Mouse (Mus musculus): ENCODE data around the gene Srsf6.

Srsf6 gene

DNA sequence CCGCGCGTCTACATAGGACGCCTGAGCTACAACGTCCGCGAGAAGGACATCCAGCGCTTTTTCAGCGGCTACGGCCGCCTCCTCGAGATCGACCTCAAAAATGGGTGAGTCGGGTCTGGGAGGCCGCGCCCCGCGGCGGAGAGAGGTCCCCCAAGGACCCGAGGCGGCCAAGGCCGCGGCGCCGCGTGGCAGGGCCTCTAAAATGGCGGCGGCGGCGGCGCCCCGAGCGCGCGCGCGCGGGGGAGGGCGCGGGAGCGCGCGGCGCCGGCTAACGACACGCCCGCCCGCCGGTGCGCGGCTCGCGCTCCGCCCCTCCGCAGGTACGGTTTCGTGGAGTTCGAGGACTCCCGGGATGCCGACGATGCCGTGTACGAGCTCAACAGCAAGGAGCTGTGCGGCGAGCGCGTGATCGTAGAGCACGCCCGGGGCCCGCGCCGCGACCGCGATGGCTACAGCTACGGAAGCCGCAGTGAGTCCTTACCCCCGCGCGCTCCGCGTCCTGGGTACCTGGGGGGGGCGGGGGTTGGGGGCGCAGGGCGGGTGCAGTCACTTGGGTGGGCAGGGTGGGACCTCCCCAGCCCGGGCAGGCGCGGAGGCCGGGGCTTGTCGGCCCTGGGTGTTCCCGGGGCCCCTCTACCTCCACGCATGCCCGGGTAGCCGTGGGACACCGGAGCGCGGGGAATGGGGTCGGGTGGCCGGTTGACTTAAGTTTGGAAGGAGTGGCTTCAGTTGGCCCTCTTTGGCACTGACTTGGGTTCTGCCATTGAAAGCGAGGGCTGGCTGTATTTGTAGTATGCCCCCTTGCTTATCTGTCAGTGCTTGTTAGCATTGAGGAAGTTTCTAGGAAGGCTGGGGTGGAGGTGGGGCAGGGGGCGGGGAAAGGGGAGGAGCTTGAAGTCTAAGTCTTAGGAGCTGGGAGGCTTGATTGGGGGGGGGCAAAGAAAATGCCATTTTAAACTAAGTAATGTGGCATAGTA lies 634 bp downstream of the Srsf6 start:
- no peak for DNase-seq (ENCODE audit: low read depth, low spot score)

DNA sequence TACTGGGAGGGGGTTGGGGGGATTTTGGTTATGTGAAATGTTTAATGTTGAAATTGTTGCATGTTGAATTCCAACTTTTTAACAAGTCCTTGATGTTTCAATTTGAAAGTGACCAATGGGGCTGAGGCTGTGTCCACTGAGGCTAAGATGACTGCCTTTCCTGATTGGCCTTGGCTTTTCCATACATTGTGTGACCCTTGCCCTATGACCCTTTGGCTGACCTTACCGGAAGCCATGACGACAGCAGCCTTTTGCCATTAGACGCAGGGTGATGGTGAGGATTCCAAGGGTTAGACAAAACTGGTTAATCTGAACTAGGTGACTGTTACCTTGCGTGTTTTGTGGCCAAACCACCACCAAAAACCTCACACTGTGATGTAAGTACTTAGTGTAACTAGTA lies 1.4 kb downstream of the Srsf6 start:
- DNase-seq (ENCODE audit: low read depth, low spot score) = no peak

DNA sequence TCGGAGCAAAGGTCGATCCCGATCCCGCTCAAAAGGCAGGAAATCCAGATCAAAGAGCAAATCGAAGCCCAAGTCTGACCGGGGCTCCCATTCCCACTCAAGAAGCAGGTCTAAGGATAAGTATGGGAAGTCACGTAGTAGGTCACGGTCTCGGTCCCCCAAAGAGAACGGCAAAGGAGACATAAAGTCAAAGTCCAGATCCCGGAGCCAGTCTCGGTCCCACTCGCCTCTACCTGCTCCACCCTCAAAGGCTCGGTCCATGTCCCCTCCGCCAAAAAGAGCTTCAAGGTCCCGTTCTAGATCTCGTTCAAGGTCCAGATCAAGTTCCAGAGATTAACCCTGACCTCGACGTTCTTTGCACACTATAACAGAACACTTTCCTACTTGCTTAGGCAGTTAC lies 3.1 kb downstream of the Srsf6 start:
- no peak for DNase-seq (ENCODE audit: low read depth, low spot score)

DNA sequence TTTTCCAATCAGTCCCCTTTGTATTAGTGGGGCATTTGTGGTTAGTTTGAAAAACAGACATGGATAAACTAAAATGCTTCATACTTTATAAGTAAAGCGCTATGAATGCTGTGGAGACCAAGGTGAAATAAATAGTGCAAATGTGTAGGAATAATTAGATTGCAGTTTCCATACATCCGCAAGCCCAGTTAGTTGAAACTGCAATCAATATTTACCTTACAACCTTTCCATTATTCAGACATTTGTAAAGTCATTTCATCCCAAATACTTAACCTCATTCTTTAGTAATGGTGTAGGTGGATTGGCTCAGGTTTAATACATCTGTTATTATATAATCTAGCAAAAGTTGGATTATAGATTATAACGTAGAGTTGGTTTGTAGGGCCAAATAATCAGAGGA lies 4.4 kb downstream of the Srsf6 start:
- DNase-seq (ENCODE audit: low read depth, low spot score) = no peak

DNA sequence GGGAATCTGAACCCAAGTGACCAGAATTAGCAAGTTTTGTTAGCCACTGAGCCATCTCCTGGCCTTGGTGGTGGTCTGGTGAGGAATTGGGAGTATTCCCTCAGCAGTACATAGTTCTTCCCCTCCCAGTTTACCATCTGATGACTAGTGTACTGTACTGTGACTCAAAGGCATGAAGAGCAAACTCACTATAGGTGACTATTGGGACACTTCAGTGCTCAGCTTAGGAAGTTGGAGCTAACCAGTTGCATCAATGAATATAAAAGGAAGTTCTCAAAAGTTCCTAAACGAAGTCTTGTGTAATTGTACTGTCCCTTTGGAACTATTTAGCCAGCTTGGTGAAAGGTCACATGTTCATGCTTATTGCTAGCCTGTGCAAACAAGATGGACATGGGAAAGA lies 8.2 kb downstream of the Srsf6 start:
- DNase-seq (ENCODE audit: low read depth, low spot score) = no peak

DNA sequence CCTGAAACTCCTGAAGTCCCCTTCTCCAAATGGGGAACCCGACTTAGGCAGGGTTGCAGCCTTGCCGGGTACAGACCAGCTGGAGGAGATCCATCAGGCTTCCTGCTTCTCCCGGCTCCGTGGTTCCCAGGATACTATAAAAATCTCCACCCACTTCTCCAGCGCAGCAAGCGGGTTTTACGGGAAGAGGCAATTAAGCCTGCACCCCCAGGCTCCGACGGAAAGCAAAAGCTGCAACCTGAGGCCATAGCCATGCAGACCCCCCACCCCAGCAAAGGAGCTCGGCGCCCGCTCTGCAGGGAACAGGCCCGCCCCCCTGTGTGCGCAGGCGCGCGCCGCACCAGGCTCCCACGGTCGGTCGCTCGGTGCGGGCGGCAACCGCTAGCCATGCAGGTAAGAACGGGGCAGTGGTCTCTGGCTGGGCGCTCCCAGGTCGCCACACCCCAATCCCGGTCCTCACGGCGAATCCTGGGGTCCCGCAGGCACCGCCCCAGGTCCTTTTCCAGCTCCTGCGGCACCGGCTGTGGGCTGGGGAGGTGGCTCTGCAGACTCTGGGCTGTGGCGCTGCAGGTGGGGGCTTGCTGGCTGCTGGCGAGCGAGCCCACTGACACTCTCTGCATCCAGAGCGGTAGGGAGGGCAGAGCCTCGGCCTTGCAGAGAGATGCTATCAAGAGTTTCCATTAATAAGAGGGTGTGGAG lies 12.0 kb downstream of the Srsf6 start, which contains the start of gene L3mbtl1:
L3mbtl1 (plus strand) TSS at position 325 of the 699 bp plus-strand sequence.
- no peak for DNase-seq (ENCODE audit: low read depth, low spot score)

DNA sequence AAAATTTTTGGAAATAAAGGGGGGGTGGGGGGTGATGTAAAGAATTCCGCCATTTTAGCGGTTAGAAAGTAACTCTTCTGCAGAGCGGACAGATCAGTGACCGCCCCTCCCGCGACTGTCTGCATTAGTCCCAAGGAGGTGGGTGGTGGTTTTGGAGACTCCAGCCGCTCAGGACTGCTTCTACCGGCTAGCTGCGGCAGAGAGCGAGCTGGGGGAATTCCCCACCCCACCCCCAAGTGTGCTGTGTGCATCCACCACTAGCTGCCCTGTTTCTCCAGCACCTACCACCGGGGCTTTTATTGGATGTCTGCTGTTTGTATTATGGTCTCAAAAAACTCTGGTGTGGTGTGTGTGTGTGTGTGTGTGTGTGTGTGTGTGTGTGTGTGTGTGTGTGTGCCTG lies 12.6 kb downstream of the Srsf6 start:
- no peak for DNase-seq (ENCODE audit: low read depth, low spot score)

DNA sequence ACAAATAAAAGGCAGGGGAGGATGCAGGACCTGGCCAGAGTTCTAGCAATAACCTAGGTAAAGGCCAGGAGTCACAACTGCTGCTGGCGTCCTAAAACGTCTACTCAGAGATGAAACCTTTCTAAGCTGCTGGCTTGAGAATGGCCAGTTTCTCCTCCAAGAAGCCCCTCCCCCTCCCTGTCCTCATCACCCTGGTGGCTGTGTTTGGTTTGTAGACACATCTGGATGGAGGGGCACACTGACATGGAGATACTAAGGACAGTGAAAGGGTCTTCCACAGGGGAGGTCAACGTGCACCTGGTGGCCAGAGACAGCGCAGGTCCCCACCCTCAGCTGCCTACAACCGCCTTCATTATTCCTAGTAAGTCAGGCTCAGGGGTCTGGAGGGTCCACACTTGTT lies 15.6 kb downstream of the Srsf6 start:
- DNase-seq (ENCODE audit: low read depth, low spot score) = no peak

DNA sequence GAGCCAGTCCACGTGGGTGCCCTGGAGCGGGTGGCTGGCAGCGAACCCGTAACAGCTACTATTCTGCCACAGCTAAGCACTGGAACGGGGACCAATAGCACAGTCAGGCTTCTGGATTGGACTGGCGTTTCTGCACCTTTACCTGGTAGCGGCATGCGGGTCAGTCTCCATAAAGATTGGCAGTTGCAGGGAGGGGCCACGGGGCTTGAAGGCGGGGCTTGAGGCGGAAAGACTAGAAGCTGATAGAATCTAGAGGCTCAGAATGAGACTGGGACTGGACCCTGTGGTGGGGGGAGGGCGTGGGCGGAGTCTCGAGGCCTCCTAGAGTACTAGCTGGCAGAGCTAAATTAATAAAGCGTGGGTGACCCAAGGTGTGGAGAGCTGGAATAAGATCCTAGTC lies 16.4 kb downstream of the Srsf6 start:
- no peak for DNase-seq (ENCODE audit: low read depth, low spot score)

DNA sequence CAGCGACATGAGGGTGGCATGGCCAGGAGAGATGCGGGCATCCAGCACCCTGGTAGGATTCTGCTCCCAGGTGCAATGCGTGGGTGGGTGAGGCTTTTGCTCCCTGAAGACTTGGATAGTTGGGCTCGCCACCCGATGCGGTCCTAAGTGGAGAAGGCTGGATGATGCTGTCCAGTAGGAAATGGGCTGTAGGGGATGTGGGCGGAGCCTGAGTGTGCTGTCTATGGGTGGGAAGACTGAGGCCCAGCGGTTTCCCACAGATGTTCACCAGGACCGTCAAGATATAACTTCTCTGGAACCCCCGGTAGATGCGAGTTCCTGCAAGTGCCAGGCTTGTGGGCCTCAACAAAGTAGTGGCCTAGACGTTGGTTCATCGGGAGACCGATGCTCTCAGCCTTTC lies 16.9 kb downstream of the Srsf6 start:
- no peak for DNase-seq (ENCODE audit: low read depth, low spot score)

DNA sequence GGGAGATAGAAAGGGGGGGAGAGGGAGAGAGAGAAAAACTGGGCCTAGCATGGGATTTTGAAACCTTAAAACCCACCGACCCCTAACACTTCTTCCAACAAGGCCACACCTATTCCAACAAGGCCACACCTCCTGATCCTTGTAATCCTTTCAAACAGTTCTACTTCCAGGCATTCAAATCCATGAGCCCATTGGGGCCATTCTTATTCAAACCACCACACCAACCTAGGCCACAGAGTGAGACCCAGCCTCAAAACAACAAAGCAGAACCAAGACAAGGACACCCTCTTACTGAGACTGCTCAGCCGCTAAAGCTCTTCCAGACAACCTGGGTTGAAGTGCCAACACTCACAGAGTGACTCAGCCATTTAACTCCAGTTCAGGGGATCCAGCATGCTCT lies 19.4 kb downstream of the Srsf6 start:
- no peak for DNase-seq (ENCODE audit: low read depth, low spot score)

DNA sequence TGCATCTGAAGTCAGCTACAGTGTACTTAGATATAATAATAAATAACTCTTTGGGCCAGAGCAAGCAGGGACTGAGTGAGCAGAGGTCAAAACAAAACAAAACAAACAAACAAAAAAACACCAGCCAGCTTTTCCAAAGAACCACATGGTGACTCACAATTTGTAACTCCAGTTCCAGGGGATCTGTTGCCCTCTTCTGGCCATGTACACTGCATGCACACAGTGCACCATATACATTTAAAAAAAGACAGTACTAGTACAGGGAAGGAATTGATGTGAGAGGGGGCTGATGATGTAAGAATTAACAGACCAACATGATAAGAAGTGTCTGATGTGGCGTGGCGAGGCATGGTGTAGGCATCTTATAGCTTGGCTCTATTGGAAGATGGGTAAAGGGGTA lies 25.5 kb downstream of the Srsf6 start:
- no peak for DNase-seq (ENCODE audit: low read depth, low spot score)

DNA sequence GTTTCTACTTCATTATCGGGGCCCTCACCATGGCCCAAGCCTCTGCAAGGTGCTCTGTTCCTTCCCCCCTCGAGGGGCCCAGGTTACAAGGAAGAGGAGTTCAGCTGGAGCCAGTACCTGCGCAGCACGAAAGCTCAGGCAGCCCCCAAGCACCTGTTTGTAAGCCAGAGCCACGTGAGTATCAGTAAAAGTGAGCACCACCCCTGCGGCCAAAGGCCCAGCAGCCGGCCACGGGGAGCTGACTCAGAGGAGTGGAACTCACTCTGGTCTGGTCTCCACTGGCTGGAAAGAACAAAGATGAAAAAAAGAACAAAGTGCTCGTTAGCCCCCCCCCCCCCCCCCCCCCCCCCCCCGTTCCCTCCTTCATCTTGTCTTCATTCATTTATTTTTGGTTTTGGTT lies 30.0 kb downstream of the Srsf6 start:
- no peak for DNase-seq (ENCODE audit: low read depth, low spot score)

DNA sequence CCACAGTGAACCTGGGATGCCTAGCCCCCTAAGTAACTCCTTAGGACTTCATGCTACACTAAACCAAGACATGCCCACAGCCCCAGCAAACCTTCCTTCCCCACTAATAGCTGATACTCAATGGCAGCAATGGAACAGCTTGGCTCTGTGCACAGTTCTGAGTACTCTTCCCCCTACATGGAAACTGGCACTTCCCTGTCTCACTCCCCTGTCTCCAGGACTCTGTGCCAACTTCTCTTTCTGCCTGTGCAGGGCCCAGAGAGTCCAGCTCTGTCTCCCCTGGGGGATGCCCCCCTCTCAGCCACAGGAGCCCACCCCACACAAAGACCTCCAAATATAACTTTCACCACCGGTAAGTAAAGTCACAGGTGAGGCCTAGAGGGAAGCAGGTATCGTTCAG lies 35.4 kb downstream of the Srsf6 start:
- DNase-seq (ENCODE audit: low read depth, low spot score) = no peak

DNA sequence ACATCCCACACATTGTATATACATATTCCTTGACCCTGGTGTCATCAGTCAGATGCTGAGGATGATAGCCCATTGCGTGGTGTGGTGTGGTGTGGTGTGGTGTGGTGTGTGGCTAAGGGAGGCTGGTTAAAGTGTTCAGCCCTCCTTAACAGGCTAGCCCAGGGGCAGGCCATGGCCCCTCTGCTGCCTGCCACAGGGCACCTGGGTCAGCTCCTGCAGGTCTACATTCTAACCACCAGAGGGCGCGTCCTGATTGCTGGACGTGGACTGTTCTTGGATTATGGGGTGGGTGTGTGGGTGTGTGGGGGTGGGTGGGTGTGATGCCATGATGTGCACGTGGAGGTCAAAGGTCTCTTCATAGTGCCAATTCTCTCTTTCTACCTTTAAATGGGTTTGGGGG lies 37.0 kb downstream of the Srsf6 start:
- peak; percentile 31 for DNase-seq (ENCODE audit: low read depth, low spot score)

DNA sequence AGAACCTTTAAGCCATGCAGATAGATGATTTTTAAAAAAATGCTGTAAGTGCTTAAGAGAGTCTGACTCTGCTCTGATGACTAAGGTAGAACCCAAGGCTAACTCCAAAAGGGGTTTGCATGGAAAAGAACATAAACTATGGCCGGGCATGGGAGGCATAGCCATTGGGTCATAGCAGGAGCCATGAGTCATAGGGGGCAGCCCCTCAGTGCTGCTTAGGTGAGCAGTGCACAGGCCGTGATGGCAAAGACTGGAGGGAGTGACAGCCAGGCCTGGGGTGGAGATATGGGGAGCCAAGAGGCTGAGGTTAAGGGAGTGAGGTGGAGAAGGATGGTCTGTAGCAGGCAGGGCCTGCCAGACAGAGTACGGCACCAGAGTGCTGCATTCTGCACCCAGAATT lies 37.8 kb downstream of the Srsf6 start:
- no peak for DNase-seq (ENCODE audit: low read depth, low spot score)

DNA sequence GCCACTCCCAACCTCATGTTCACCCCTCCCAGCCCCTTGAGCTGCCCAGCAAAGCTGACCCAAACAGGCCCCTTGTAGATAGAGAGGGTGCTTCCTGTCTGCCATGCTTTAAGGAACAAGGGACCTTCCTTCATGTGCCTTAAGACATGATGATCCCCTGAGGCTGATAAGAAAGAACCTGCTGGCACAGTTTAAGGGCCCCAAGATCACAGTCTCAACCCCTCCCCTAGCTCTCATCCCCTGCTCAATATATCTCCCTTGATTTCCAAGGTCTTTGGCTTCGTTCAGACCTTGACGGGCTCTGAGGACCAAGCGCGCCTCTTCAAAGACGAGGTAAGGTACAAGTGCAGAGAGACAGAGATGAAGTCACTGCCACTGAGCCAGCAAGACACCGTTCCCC lies 39.6 kb downstream of the Srsf6 start:
- no peak for DNase-seq (ENCODE audit: low read depth, low spot score)

DNA sequence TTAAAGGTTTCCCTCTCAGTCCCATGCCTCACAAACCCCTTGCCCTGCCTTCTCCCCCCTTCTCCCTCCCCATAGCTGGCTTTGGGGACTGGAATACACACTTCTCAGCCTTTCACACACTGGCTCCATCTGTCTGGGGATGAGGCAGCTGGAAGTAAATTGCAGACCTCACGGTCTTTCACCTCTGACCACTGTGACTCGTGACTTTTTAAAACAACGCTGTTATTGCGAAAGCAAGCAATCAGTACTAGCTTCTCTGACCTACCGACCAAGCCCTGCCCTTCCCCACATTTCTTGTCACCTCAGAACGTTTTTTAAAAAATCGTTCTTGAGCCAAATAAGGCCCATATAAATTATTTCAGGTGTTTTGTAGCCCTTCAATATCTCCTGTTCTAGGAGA lies 41.4 kb downstream of the Srsf6 start:
- no peak for DNase-seq (ENCODE audit: low read depth, low spot score)

DNA sequence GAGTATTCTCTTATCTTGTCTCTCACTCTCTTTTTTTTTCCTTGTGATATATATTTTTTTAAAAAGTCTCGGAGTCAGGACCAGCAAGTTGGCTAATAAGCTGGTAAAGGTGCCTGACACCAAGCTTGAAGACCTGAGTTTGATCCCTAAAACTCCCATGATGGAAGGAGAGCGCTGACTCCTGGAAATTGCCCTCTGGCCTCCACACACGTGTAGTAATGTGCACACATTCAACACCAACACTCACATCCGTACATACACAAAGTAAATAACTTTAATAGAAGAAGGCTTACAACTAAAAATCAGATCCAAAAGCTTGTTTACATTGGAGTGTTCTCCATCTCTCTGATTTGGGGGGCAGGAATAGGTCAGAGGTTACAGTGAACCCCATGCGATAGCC lies 41.9 kb downstream of the Srsf6 start:
- no peak for DNase-seq (ENCODE audit: low read depth, low spot score)

DNA sequence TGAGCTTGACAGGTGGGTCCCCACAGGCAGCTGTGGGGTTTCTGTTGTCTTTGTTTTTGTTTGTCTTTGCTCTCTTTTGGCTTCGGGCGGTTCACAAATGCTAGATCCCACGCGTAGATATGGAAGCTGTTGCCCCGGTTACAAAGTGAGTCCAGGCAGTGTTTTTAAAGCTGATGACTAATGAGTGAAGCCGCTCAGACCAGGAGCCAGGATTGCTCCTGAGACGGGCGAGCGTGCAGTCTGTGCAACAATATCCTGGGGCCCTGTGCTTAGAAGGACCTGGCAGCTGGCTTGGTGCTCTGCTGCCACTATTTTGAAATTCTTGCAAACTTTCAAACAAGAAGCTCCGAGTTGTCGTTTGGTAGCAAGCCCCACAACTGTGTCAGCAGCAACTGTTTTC lies 42.3 kb downstream of the Srsf6 start:
- DNase-seq (ENCODE audit: low read depth, low spot score) = no peak

DNA sequence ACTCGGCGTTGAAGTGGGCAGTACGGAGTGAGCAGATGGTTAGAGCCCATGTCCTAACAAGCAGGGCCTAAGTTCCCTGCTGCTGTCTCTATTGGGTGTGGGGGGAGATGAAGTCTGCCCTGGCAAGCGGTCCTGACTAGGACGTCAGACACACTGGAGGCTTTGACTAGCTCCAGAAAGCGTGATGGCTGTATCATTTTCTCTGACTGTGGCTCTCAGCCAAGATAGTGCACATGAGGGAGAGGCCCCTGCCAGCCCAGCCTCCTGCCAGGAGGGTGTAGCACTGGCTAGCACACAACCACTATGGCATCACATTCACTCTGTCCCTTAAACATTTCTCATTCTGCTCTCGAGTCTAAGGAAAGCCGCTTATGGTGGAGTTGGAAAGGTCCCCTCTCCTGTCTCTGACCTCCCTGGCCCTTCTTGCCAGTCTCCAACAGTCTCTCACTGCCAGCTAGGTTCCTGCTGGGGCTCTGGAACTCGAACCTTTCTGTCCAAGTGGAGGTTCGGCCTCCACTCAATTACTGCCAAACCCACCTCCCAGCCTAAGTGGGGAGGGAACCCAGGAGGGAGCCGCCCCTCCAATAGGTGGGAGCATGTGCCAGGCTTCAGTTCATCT lies 43.9 kb downstream of the Srsf6 start:
- no peak for DNase-seq (ENCODE audit: low read depth, low spot score)

DNA sequence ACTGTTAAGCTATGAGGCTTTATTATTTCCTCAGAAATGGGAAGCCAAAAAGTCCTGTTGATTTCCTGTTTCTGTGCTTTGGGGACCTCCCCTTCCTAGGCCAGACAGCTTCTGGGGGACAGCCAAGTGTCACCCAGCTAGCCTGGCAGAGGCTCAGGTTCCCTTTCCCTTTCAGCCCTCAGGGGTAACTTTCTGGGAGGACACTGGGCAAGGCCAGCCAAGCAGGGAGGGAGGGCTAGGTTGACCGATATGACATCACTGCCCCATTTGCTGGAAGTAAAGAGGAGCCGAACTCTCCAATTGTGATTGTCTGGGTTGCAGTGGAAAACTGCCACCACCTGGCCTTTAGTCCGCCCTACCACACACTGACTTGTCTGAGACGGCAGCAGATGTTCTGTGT lies 44.7 kb downstream of the Srsf6 start:
- no peak for DNase-seq (ENCODE audit: low read depth, low spot score)

DNA sequence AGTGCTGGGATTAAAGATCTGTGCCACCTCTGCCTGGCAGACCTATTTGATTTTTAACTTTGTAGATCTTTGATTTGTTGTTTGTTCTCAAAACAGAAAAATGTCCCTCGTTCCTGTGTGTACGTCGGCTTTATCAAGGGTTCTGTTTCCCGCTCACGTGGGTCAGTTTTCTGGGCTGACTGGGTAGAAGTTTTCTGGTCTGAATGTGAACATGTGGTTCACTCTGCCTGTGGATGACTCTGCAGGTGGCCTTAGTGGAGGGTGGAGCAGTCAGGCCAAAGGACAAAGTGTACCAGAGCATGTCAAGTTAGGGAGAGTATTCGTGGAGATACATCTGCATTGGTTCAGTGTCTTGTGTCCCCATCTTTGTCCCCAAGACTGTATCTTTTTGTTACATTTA lies 53.1 kb downstream of the Srsf6 start:
- DNase-seq (ENCODE audit: low read depth, low spot score) = no peak

All from embryo, embryonic 11.5 days (tissue).